Mouse (Mus musculus) c-Kit-negative CD71-positive TER-119-positive erythroid progenitor cells, embryonic 14.5 days (primary cell): Measurements from ENCODE around the gene Zmynd10.
"Not testable (repeated sequence)": the region's sequence is repeated elsewhere in the genome, so short reads cannot be mapped to it uniquely, and the experiment has no call there.

Source experiments
- DNase-seq: peaks from one replicate; pipeline ENCODE4 v3.0.0-alpha.2; 2013; ENCODE audit warnings: low read depth, low spot score

The Zmynd10 gene

GRCm38 (mm10) chr9:107555701-107556100 lies 8.6 kb downstream of the Zmynd10 start:
- DNase-seq = no peak

- DNase-seq = no peak
Observed at GRCm38 (mm10) chr9:107556346-107556745, 9.2 kb downstream of the Zmynd10 start.

GRCm38 (mm10) chr9:107563029-107563581 lies 16.0 kb downstream of the Zmynd10 start, which contains the start of gene Tusc2:
TSS of gene Tusc2 (plus strand) at chr9:107563255.
- peak; percentile 84 for DNase-seq

- not testable (repeated sequence) for DNase-seq
Observed at GRCm38 (mm10) chr9:107565556-107565955, 18.5 kb downstream of the Zmynd10 start.

GRCm38 (mm10) chr9:107566041-107566709 lies 19.1 kb downstream of the Zmynd10 start:
- DNase-seq = peak; percentile 75

GRCm38 (mm10) chr9:107566855-107567254 lies 19.8 kb downstream of the Zmynd10 start:
- DNase-seq = no peak

GRCm38 (mm10) chr9:107567702-107568319 lies 20.7 kb downstream of the Zmynd10 start, which contains the start of gene Hyal2:
TSS of gene Hyal2 (plus strand) at chr9:107567945.
- DNase-seq = no peak

- DNase-seq = peak; percentile 83
Observed at GRCm38 (mm10) chr9:107568331-107569261, 21.5 kb downstream of the Zmynd10 start.

GRCm38 (mm10) chr9:107569270-107569669 lies 22.2 kb downstream of the Zmynd10 start:
- DNase-seq = no peak

GRCm38 (mm10) chr9:107570016-107570415 lies 22.9 kb downstream of the Zmynd10 start:
- DNase-seq = no peak

GRCm38 (mm10) chr9:107570845-107571244 lies 23.7 kb downstream of the Zmynd10 start:
- DNase-seq = peak; percentile 67

GRCm38 (mm10) chr9:107571534-107572326 lies 24.6 kb downstream of the Zmynd10 start:
- DNase-seq = no peak

- DNase-seq = no peak
Observed at GRCm38 (mm10) chr9:107572327-107572662, 25.2 kb downstream of the Zmynd10 start.

GRCm38 (mm10) chr9:107573774-107574173 lies 26.7 kb downstream of the Zmynd10 start:
- not testable (repeated sequence) for DNase-seq

- no peak for DNase-seq
Observed at GRCm38 (mm10) chr9:107575579-107576356, 28.7 kb downstream of the Zmynd10 start.

GRCm38 (mm10) chr9:107576357-107577107 lies 29.4 kb downstream of the Zmynd10 start, which contains the start of gene Hyal1:
TSS of gene Hyal1 (plus strand) at chr9:107576927.
- DNase-seq = peak; percentile 81

GRCm38 (mm10) chr9:107577871-107578270 lies 30.8 kb downstream of the Zmynd10 start:
- DNase-seq = no peak

- no peak for DNase-seq
Observed at GRCm38 (mm10) chr9:107578587-107578986, 31.5 kb downstream of the Zmynd10 start, which contains the start of gene Naa80. TSS of gene Naa80 (plus strand) at chr9:107578887.
